Mouse (Mus musculus) 3134 (cell line): ENCODE data around the gene Neurl1a.

ENCODE experiments used
- DNase-seq: peaks from one replicate; pipeline ENCODE4 v3.0.0-alpha.2; 2011; ENCODE audit warnings: low spot score; ENCODE audit not compliant: insufficient read length; ENCODE audit errors: extremely low read depth

Gene Neurl1a

GRCm38 (mm10) chr19:47167617-47168214, 10.9 kb upstream of the Neurl1a start:
- peak; percentile 40 for DNase-seq

GRCm38 (mm10) chr19:47168223-47168622, 10.4 kb upstream of the Neurl1a start:
- peak; percentile 72 for DNase-seq

- peak; percentile 58 for DNase-seq
These were observed 9.7 kb upstream of the Neurl1a start for GRCm38 (mm10) chr19:47168793-47169412.

GRCm38 (mm10) chr19:47174515-47174914, 4.1 kb upstream of the Neurl1a start:
- DNase-seq, result peak; percentile 41

- no peak for DNase-seq
These were observed 3.1 kb upstream of the Neurl1a start for GRCm38 (mm10) chr19:47175472-47175871.

GRCm38 (mm10) chr19:47176916-47177505, 1.6 kb upstream of the Neurl1a start:
- DNase-seq, result peak; percentile 77

- DNase-seq, result no peak
These were observed 619 bp upstream of the Neurl1a start for GRCm38 (mm10) chr19:47178001-47178400.

GRCm38 (mm10) chr19:47179272-47179809, 721 bp downstream of the Neurl1a start:
- no peak for DNase-seq

- DNase-seq, result no peak
These were observed 1.4 kb downstream of the Neurl1a start for GRCm38 (mm10) chr19:47180011-47180410.

GRCm38 (mm10) chr19:47184221-47184620, 5.6 kb downstream of the Neurl1a start:
- no peak for DNase-seq

- no peak for DNase-seq
These were observed 6.1 kb downstream of the Neurl1a start for GRCm38 (mm10) chr19:47184736-47185135.

- DNase-seq, result no peak
These were observed 8.1 kb downstream of the Neurl1a start for GRCm38 (mm10) chr19:47186514-47187275.

GRCm38 (mm10) chr19:47188515-47189128, 10.0 kb downstream of the Neurl1a start:
- DNase-seq, result no peak

- no peak for DNase-seq
These were observed 13.5 kb downstream of the Neurl1a start for GRCm38 (mm10) chr19:47192158-47192557.

GRCm38 (mm10) chr19:47198671-47199350, 20.2 kb downstream of the Neurl1a start:
- DNase-seq, result no peak

GRCm38 (mm10) chr19:47201972-47202371, 23.4 kb downstream of the Neurl1a start:
- no peak for DNase-seq

- DNase-seq, result no peak
These were observed 23.8 kb downstream of the Neurl1a start for GRCm38 (mm10) chr19:47202429-47202828.

GRCm38 (mm10) chr19:47203042-47203441, 24.4 kb downstream of the Neurl1a start:
- no peak for DNase-seq

- DNase-seq, result no peak
These were observed 26.0 kb downstream of the Neurl1a start for GRCm38 (mm10) chr19:47204653-47205052.

- no peak for DNase-seq
These were observed 27.5 kb downstream of the Neurl1a start for GRCm38 (mm10) chr19:47206126-47206525.
